Mouse (Mus musculus) MEL (cell line): ENCODE measurements around the gene Fbxl2. TPM values are rescaled to one million over a fixed set of nuclear protein-coding genes. Genes with fewer than 3 reads are reported as not detected.

Source experiments
- DNase-seq: peaks from one replicate; pipeline ENCODE4 v3.0.0; 2011; ENCODE audit warnings: low read depth, low spot score
- H3K27ac ChIP-seq: 2 replicates; pipeline ENCODE4 v1.5.1; 2012; ENCODE audit warnings: low read depth, mild to moderate bottlenecking, control low read depth, low read length, moderate library complexity; ENCODE audit not compliant: control insufficient read depth
- H3K27me3 ChIP-seq, 2 experiments: fragments of 150-350 bp in 1 of 2; sonication (generic) in 1 of 2; 2 replicates each; pipeline ENCODE4 v1.6.1; 2012; ENCODE audit warnings: low read length in 2 of 2, mild to moderate bottlenecking in 2 of 2, improper control_type of control experiment in 1 of 2, moderate library complexity in 1 of 2; ENCODE audit not compliant: insufficient read depth in 2 of 2, control insufficient read depth in 1 of 2
- H3K36me3 ChIP-seq, 2 experiments: 2 replicates each; pipeline ENCODE4 v1.6.1; 2012 to 2014; ENCODE audit warnings: low read length in 2 of 2, improper control_type of control experiment in 1 of 2, inconsistent platforms in 1 of 2, mild to moderate bottlenecking in 1 of 2; ENCODE audit not compliant: insufficient read depth in 2 of 2, control insufficient read depth in 1 of 2
- H3K4me1 ChIP-seq, 2 experiments: fragments of 150-350 bp in 1 of 2; sonication (generic) in 1 of 2; 2 replicates each; pipeline ENCODE4 v1.6.1; 2012; ENCODE audit warnings: low read length in 2 of 2, improper control_type of control experiment in 1 of 2, mild to moderate bottlenecking in 1 of 2; ENCODE audit not compliant: insufficient read depth in 2 of 2, control insufficient read depth in 1 of 2
- H3K4me3 ChIP-seq, 2 experiments: fragments of 150-350 bp in 1 of 2; sonication (generic) in 1 of 2; 2 replicates each; pipeline ENCODE4 v1.5.1; 2012; ENCODE audit warnings: low read depth in 2 of 2, low read length in 2 of 2, mild to moderate bottlenecking in 2 of 2, moderate library complexity in 2 of 2, control low read depth in 1 of 2, improper control_type of control experiment in 1 of 2; ENCODE audit not compliant: control insufficient read depth in 1 of 2, insufficient read depth in 1 of 2
- H3K79me2 ChIP-seq: 2 replicates; pipeline ENCODE4 v1.6.1; 2012; ENCODE audit warnings: mild to moderate bottlenecking, low read length, moderate library complexity; ENCODE audit not compliant: control insufficient read depth, poor library complexity, insufficient read depth
- H3K9ac ChIP-seq: 2 replicates; pipeline ENCODE4 v1.6.1; 2012; ENCODE audit warnings: low read depth, mild to moderate bottlenecking, control low read depth, low read length, moderate library complexity; ENCODE audit not compliant: control insufficient read depth, poor library complexity, severe bottlenecking
- H3K9me3 ChIP-seq: fragments of 150-350 bp; sonication (generic); replicated peaks from 2 replicates; pipeline ENCODE4 v1.6.1; 2012; ENCODE audit warnings: mild to moderate bottlenecking, low read length, improper control_type of control experiment, moderate library complexity; ENCODE audit not compliant: insufficient read depth
- CHD2 ChIP-seq: IDR thresholded peaks from 2 replicates; pipeline ENCODE4 v1.6.1; 2011; ENCODE audit warnings: low read length, improper control_type of control experiment
- CTCF ChIP-seq, 3 experiments: IDR thresholded peaks in 2 of 3; conservative IDR thresholded peaks in 1 of 3; 2 replicates each; pipeline ENCODE4 v1.5.1; 2011 to 2012; ENCODE audit warnings: low read length in 3 of 3, low read depth in 2 of 3, mild to moderate bottlenecking in 2 of 3, improper control_type of control experiment in 1 of 3, inconsistent platforms in 1 of 3, mixed read lengths in 1 of 3, moderate library complexity in 1 of 3; ENCODE audit not compliant: control insufficient read depth in 1 of 3, insufficient read depth in 1 of 3, poor library complexity in 1 of 3, severe bottlenecking in 1 of 3
- ETS1 ChIP-seq: IDR thresholded peaks from 2 replicates; pipeline ENCODE4 v1.6.1; 2012; ENCODE audit warnings: low read depth, mild to moderate bottlenecking, inconsistent platforms, low read length, improper control_type of control experiment, moderate library complexity
- GABPA ChIP-seq: IDR thresholded peaks from 2 replicates; pipeline ENCODE4 v1.6.1; 2012; ENCODE audit warnings: low read depth, mild to moderate bottlenecking, inconsistent platforms, low read length, improper control_type of control experiment, moderate library complexity
- GATA1 ChIP-seq: IDR thresholded peaks from 2 replicates; pipeline ENCODE4 v1.6.1; 2011; ENCODE audit warnings: low read depth, low read length, improper control_type of control experiment
- JUND ChIP-seq: IDR thresholded peaks from 2 replicates; pipeline ENCODE4 v1.6.1; 2011; ENCODE audit warnings: low read depth, mild to moderate bottlenecking, improper control_type of control experiment, low read length
- MYB ChIP-seq: IDR thresholded peaks from 2 replicates; pipeline ENCODE4 v1.6.1; 2011; ENCODE audit warnings: mild to moderate bottlenecking, low read depth, low read length, improper control_type of control experiment
- POLR2A ChIP-seq, 2 experiments: IDR thresholded peaks; 2 replicates each; pipeline ENCODE4 v1.6.1; 2011 to 2012; ENCODE audit warnings: low read length in 2 of 2, mild to moderate bottlenecking in 2 of 2, control low read depth in 1 of 2, improper control_type of control experiment in 1 of 2, low read depth in 1 of 2, moderate library complexity in 1 of 2; ENCODE audit not compliant: control insufficient read depth in 1 of 2, insufficient read depth in 1 of 2, poor library complexity in 1 of 2
- POLR2AphosphoS5 ChIP-seq: IDR thresholded peaks from 2 replicates; pipeline ENCODE4 v1.6.1; 2012; ENCODE audit warnings: low read depth, borderline replicate concordance, mild to moderate bottlenecking, inconsistent platforms, low read length, moderate library complexity, mixed read lengths
- RAD21 ChIP-seq: IDR thresholded peaks from 2 replicates; pipeline ENCODE4 v1.6.1; 2011; ENCODE audit warnings: mild to moderate bottlenecking, low read depth, low read length, improper control_type of control experiment
- SMC3 ChIP-seq: IDR thresholded peaks from 2 replicates; pipeline ENCODE4 v1.6.1; 2011; ENCODE audit warnings: low read depth, low read length, improper control_type of control experiment
- TAL1 ChIP-seq: IDR thresholded peaks from 2 replicates; pipeline ENCODE4 v1.6.1; 2012; ENCODE audit warnings: mild to moderate bottlenecking, inconsistent platforms, low read length, moderate library complexity, mixed read lengths
- TBP ChIP-seq: IDR thresholded peaks from 2 replicates; pipeline ENCODE4 v1.8.0; 2011; ENCODE audit warnings: low read depth, low read length, improper control_type of control experiment
- TCF12 ChIP-seq: IDR thresholded peaks from 2 replicates; pipeline ENCODE4 v1.6.1; 2014; ENCODE audit warnings: low read depth, mild to moderate bottlenecking, inconsistent platforms, low read length, improper control_type of control experiment, moderate library complexity
- UBTF ChIP-seq: IDR thresholded peaks from 2 replicates; pipeline ENCODE4 v1.6.1; 2012; ENCODE audit warnings: low read depth, mild to moderate bottlenecking, inconsistent platforms, low read length, improper control_type of control experiment, moderate library complexity, borderline replicate concordance; ENCODE audit not compliant: insufficient read depth
- USF1 ChIP-seq: IDR thresholded peaks from 2 replicates; pipeline ENCODE4 v1.6.1; 2014; ENCODE audit warnings: low read depth, mild to moderate bottlenecking, inconsistent platforms, low read length, improper control_type of control experiment, moderate library complexity
- ZNF384 ChIP-seq: IDR thresholded peaks from 2 replicates; pipeline ENCODE4 v1.6.1; 2012; ENCODE audit warnings: low read depth, mild to moderate bottlenecking, inconsistent platforms, low read length, improper control_type of control experiment
- polyA plus RNA-seq, 2 experiments: library from polyadenylated mRNA; stranded (reverse) in 1 of 2; unstranded in 1 of 2; fragments of >175 nt in 1 of 2; fragments of >200 nt in 1 of 2; gene quantifications; 2 replicates each; pipeline versions ENCODE4 v1.2.1 to v1.2.4; 2012; ENCODE audit warnings: low replicate concordance in 2 of 2, low read depth in 1 of 2; ENCODE audit not compliant: insufficient read length in 2 of 2, insufficient read depth in 1 of 2, missing spikeins in 1 of 2
- total RNA-seq: library from RNA; depleted of rRNA; stranded (reverse); fragments of 300-350 nt; gene quantifications from 2 replicates; pipeline ENCODE4 v1.2.3, GENCODE M21; 2012

Fbxl2 gene
- total and polyA plus RNA-seq, 3 experiments: 1.8 to 3.0 TPM; not detected in 1

- TF ChIP-seq ETS1 (peak; percentile 66), UBTF (no peak), TCF12 (peak; percentile 49; the same call in 1 of the 2 replicates), ZNF384 (0 out of 2 replicates have a peak, but pooled peaks have one; percentile 1), USF1 (0 out of 2 replicates have a peak, but pooled peaks have one; percentile 27), TAL1 (no peak), POLR2A (IDR thresholded peaks at IDR 0.05; ENCODE audit: control insufficient read depth in 1 of 2, insufficient read depth in 1 of 2, low read depth in 1 of 2, low read length in 2 of 2, poor library complexity in 1 of 2) (no peak), MYB (no peak), RAD21 (no peak), JUND (no peak), CHD2 (no peak), CTCF (IDR thresholded peaks at IDR 0.05 in 2 of 3, conservative IDR thresholded peaks at IDR 0.05 in 1 of 3; ENCODE audit: control insufficient read depth in 1 of 3, insufficient read depth in 1 of 3, low read depth in 2 of 3, low read length in 3 of 3, poor library complexity in 1 of 3, severe bottlenecking in 1 of 3) (no peak), GATA1 (no peak), SMC3 (no peak)
- no peak for DNase-seq
- Histone ChIP-seq H3K36me3 (no peaks in the 10 kb centered on the region), H3K79me2 (no peaks in the 10 kb centered on the region), H3K27me3 (no peaks in the 10 kb centered on the region), H3K9ac (no peak overlapping the region), H3K4me1 (peaks cover 4 to 9% of the 10 kb centered on the region in 2 experiments; a peak in 3 of 4 replicates), H3K27ac (no peak overlapping the region), H3K9me3 (no peaks in the 10 kb centered on the region), H3K4me3 (no peak overlapping the region)
Measured at GRCm38 (mm10) chr9:113982883-113983670, 62.9 kb downstream of the Fbxl2 start.

- no peak for DNase-seq
- H3K4me1 ChIP-seq: peaks cover 4 to 9% of the 10 kb centered on the region in 2 experiments; a peak in 3 of 4 replicates
- no peak overlapping the region for H3K9ac ChIP-seq
- H3K27ac ChIP-seq: no peak overlapping the region
- TF ChIP-seq ZNF384: 0 out of 2 replicates have a peak, but pooled peaks have one; percentile 8
- no peak for TF ChIP-seq SMC3
- no peak for TF ChIP-seq POLR2AphosphoS5
- no peak for TF ChIP-seq TCF12
- no peak for TF ChIP-seq TBP
- TF ChIP-seq GABPA: no peak
- no peaks in the 10 kb centered on the region for H3K79me2 ChIP-seq
- no peaks in the 10 kb centered on the region for H3K9me3 ChIP-seq
- no peaks in the 10 kb centered on the region for H3K36me3 ChIP-seq
- H3K27me3 ChIP-seq: no peaks in the 10 kb centered on the region
- no peak overlapping the region for H3K4me3 ChIP-seq
Measured at GRCm38 (mm10) chr9:113982451-113982850, 63.5 kb downstream of the Fbxl2 start.
